Mouse (Mus musculus): Measurements from ENCODE around the gene Ajap1.

The Ajap1 gene

DNA sequence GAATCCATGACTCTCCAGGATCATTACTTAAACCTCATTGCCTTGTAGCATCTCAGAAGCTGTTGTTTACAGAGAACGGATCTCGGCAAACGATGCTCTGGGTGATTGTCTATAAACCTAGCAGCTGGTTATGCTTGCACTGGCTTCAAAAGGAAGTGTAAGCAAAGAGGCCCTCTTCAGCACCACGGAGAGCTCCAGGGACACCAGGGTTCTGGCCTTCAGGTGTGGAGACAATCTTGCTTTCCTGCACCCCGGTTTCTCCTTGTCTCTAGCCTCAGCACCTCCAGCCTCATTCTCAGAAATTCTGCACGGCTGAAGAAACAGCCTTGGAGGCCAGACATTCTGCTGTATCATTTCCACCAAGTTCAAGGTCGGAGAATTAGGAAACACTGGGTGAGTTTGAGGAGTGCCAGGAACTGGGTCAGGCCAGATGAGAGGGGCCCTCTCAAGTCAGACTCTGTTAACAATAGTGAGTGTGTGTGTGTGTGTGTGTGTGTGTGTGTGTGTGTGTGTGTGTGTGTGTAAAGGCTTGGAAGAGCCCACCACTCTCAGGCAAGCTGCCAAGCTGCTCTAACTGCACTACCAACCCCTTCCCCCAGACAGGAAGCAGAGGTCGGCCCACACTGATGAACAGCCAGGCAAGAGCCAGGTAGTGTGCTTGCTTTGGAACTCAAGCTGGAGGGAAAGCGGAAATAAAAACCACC lies 124.9 kb downstream of the Ajap1 start:
- no peak for DNase-seq (ENCODE audit: low spot score in 2 of 2)

DNA sequence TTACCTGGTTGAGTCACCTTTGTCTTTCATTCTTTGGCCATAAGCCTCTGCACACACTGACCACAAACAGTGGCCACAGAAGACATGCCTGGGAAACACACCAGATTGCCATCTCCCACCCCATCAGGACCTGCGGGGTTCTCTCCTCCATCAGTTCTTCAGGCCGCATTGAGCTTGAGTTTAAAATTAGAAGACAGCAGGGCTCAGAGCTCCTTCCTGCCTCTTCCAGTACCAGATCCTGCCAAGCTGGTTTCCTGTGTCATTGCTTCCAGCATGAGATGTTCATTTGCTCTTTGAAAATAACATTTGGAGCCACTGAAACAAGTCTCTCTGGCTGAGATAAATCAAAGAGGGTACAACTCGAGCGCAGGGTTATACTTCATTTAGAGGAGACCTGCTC lies 126.4 kb downstream of the Ajap1 start:
- DNase-seq (ENCODE audit: low spot score in 2 of 2), result no peak

DNA sequence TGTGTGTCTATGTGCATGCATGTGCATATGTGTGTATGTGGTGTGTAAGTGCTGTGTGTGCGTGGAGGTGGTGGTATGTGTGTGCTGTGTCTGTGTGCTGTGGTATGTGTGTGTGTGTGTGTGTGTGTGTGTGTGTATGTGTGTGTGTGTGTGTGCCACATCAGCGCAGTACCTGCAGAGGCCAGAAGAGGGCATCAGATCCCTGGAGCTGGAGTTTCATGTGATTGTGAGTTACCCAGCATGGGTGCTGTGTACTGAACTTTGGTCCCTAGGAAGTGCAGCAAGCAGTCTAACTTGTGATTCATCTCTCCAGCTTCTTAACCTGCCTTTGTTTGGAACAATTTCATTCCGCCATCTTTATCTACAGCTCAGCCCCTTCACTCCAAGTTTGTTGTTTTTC lies 137.6 kb downstream of the Ajap1 start:
- no peak for DNase-seq (ENCODE audit: low spot score in 2 of 2)

DNA sequence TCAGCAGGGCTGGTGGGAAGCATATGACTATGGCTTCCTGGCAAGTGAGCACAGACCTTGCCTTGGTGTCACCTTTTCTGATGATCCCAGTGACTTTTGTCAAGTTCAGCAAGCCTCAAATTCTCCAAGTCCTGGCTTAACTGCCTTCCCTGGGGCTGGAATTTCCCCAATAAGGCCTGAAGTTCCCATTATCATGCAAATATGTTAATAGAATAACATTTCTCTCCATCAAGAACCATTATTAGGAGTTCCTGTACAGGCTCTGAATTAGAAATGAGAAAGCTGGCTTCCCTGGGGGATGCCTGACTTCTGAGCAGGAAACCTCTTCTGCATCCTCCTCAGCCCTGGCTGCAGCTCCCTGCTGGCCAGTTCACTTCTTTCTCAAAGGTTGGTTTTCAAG lies 141.7 kb downstream of the Ajap1 start:
- DNase-seq (ENCODE audit: low spot score in 2 of 2), result no peak

DNA sequence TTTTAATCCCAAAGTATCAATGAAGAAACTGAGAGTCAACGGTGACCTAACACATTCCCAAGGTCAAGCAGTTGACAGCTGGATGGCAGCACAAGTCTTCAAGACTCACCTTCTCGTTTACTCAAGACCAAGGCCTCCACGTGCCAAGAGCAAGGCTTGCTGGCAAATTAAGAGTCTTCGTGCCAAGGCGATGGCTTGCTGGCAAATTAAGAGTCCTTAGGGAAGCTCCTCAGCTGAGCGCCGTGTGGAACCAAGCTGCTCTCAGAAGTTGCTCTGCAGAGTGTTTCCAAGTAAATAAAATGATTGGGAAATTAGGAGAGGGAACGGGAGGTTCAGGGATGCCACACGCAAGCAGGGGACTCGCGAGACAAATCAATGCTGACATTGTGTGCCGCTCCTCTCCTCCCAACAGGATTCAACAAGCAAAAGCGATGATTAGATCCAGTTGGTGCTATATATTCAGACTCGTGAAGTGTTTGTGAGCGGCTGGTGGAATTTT lies 147.3 kb downstream of the Ajap1 start:
- DNase-seq (ENCODE audit: low spot score in 2 of 2), result no peak

DNA sequence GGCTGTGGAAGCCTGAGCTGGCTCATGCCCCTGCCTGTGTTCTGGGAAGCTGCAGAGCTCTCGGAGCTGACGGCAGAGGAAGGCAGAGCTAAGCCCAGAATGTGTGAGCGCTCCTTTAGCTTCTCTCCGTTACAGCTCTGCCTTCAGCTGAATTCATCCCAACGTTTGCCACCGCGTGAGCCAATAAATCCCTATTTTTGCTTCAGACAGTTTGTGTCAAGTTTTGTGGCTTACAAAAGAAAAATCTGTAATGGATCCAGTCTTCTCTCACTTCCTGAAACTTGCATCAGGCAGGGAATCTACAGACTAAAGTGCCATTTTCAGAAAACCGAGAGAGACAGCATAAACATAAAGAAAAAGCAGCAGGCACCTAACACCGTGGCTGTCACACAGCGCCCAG lies 154.8 kb downstream of the Ajap1 start:
- DNase-seq (ENCODE audit: low spot score in 2 of 2), result no peak

Data from spleen, postnatal 14 days (tissue).